Mouse (Mus musculus) gastrocnemius, adult 2 months (tissue): Measurements from ENCODE around the gene Clec12a. TPM values are rescaled to one million over a fixed set of nuclear protein-coding genes. Genes with fewer than 3 reads are reported as not detected.

Experiments used
- DNase-seq: peaks from one replicate; pipeline ENCODE4 v3.0.0; 2022
- H3K27ac ChIP-seq: fragments of 200-600 bp; 2 replicates; pipeline ENCODE4 v1.8.1; 2022; ENCODE audit warnings: mild to moderate bottlenecking
- H3K4me3 ChIP-seq: fragments of 200-600 bp; 2 replicates; pipeline ENCODE4 v1.8.1; 2022; ENCODE audit warnings: mild to moderate bottlenecking, moderate library complexity
- CTCF ChIP-seq: fragments of 200-600 bp; IDR thresholded peaks from 2 replicates; pipeline ENCODE4 v1.8.1; 2022; ENCODE audit warnings: antibody characterized with exemption, mild to moderate bottlenecking, moderate library complexity
- intact Hi-C: fragments of 180-260 bp; cut with DNase I; formaldehyde crosslinking; loops from one replicate; pipeline ENCODE4 v1.15.1; 2025
- total RNA-seq, 2 experiments: library from RNA; stranded (reverse); gene quantifications; 2 replicates each; pipeline ENCODE4 v1.2.3; 2021

The Clec12a gene
- total RNA-seq, 2 experiments from 2014 or later, result 0.14 TPM; not detected in 1

- H3K4me3 ChIP-seq, result no peak within 1 kb of the TSS
- TF ChIP-seq CTCF, result no peak
- DNase-seq, result no peak
- H3K27ac ChIP-seq, result no peak within 1 kb of the TSS
- intact Hi-C loops, result no loop called here
These were observed 43.3 kb downstream of the Clec12a start, which contains the start of gene Clec12b for GRCm38 (mm10) chr6:129385774-129386173. Gene Clec12b, minus strand, starts transcription at chr6:129385874.

- Histone ChIP-seq H3K4me3 (no peak overlapping the region), H3K27ac (no peak overlapping the region)
- TF ChIP-seq CTCF, result peak; percentile 75
- intact Hi-C loops, result loop anchor here (1.0 to 2.0 kb wide), 3 partner anchors 84 to 166 kb away; no protein-coding TSS in a partner anchor
- no peak for DNase-seq
These were observed 50.7 kb downstream of the Clec12a start for GRCm38 (mm10) chr6:129393087-129393720.

- intact Hi-C loops, result loop anchor here (1.0 to 2.0 kb wide), 3 partner anchors 83 to 166 kb away; no protein-coding TSS in a partner anchor
- TF ChIP-seq CTCF, result no peak
- no peak overlapping the region for H3K4me3 ChIP-seq
- H3K27ac ChIP-seq, result no peak overlapping the region
- no peak for DNase-seq
These were observed 51.2 kb downstream of the Clec12a start for GRCm38 (mm10) chr6:129393732-129394131.

GRCm38 (mm10) chr6:129396997-129397396 is 54.5 kb downstream of the Clec12a start, which contains the start of gene Clec1b:
Gene Clec1b, plus strand, starts transcription at chr6:129397297.
- no peak for TF ChIP-seq CTCF
- DNase-seq, result no peak
- intact Hi-C loops, result no loop called here
- H3K27ac ChIP-seq, result no peak within 1 kb of the TSS
- H3K4me3 ChIP-seq, result no peak within 1 kb of the TSS

- no peak for TF ChIP-seq CTCF
- Histone ChIP-seq H3K27ac (no peak overlapping the region), H3K4me3 (no peak overlapping the region)
- intact Hi-C loops, result no loop called here
- peak; percentile 35 for DNase-seq
These were observed 57.5 kb downstream of the Clec12a start for GRCm38 (mm10) chr6:129399945-129400344.

- DNase-seq, result no peak
- intact Hi-C loops, result no loop called here
- TF ChIP-seq CTCF, result no peak
These were observed 59.9 kb downstream of the Clec12a start for GRCm38 (mm10) chr6:129402404-129402803.

GRCm38 (mm10) chr6:129403391-129403790 is 60.9 kb downstream of the Clec12a start:
- H3K27ac ChIP-seq, result no peak overlapping the region
- no peak for TF ChIP-seq CTCF
- DNase-seq, result no peak
- intact Hi-C loops, result no loop called here
- H3K4me3 ChIP-seq, result no peak overlapping the region

More at GRCm38 (mm10) chr6:129402404-129402803, 59.9 kb downstream of the Clec12a start:
- no peak overlapping the region for H3K27ac ChIP-seq
- H3K4me3 ChIP-seq, result no peak overlapping the region

GRCm38 (mm10) chr6:129405999-129406398 is 63.5 kb downstream of the Clec12a start:
- TF ChIP-seq CTCF, result no peak
- no peak overlapping the region for H3K27ac ChIP-seq
- no peak for DNase-seq
- H3K4me3 ChIP-seq, result no peak overlapping the region
- intact Hi-C loops, result no loop called here

GRCm38 (mm10) chr6:129407324-129407723 is 64.8 kb downstream of the Clec12a start:
- Histone ChIP-seq H3K4me3 (no peak overlapping the region), H3K27ac (peak overlapping the region; percentile 58)
- no peak for DNase-seq
- TF ChIP-seq CTCF, result no peak
- intact Hi-C loops, result no loop called here

GRCm38 (mm10) chr6:129408562-129408961 is 66.1 kb downstream of the Clec12a start, which contains the start of gene Clec9a:
Gene Clec9a, plus strand, starts transcription at chr6:129408862.
- Histone ChIP-seq H3K27ac (peak within 1 kb of the TSS; percentile 58; the same call in 1 of the 2 replicates), H3K4me3 (no peak within 1 kb of the TSS)
- intact Hi-C loops, result no loop called here
- TF ChIP-seq CTCF, result no peak
- no peak for DNase-seq

- Histone ChIP-seq H3K4me3 (no peak overlapping the region), H3K27ac (no peak overlapping the region)
- no peak for DNase-seq
- no peak for TF ChIP-seq CTCF
- intact Hi-C loops, result no loop called here
These were observed 71.7 kb downstream of the Clec12a start for GRCm38 (mm10) chr6:129414177-129414576.

Other genes with a start within 250 kb of the Clec12a start
- gene Clec2e, start 241.8 kb upstream of the Clec12a start, total RNA-seq, result under 1 TPM; 0.11 to 0.23 TPM
- gene Clec2d, start 162.1 kb upstream of the Clec12a start, total RNA-seq, result 100 to 1,000 TPM in 1 of 2 experiments, 10 to 100 TPM in 1; 73.7 to 109 TPM
- gene Cd69, start 67.3 kb upstream of the Clec12a start, total RNA-seq, result not detected
- gene 4922502D21Rik, start 10.9 kb upstream of the Clec12a start, total RNA-seq, result not detected
- not detected for gene Clec12b, start 43.2 kb downstream of the Clec12a start, total RNA-seq
- under 1 TPM in 1 of 2 experiments, not detected in 1; 0.42 TPM for gene Clec1b, start 54.6 kb downstream of the Clec12a start, total RNA-seq
- not detected for gene Clec9a, start 66.2 kb downstream of the Clec12a start, total RNA-seq
- 1 to 10 TPM; 1.8 to 3.0 TPM for gene Clec1a, start 109.3 kb downstream of the Clec12a start, total RNA-seq
- not detected for gene Olr1, start 164.5 kb downstream of the Clec12a start, total RNA-seq
- not detected for gene Tmem52b, start 169.9 kb downstream of the Clec12a start, total RNA-seq
- gene Gabarapl1, start 190.5 kb downstream of the Clec12a start, total RNA-seq, result 10 to 100 TPM; 64.0 to 81.6 TPM
- not detected for gene Klre1, start 235.2 kb downstream of the Clec12a start, total RNA-seq
- not detected for gene Klrd1, start 249.1 kb downstream of the Clec12a start, total RNA-seq